Mouse (Mus musculus): Measurements from ENCODE around the gene Stat5b.
"Not testable (repeated sequence)": the region's sequence is repeated elsewhere in the genome, so short reads cannot be mapped to it uniquely, and the experiment has no call there.

Gene Stat5b

DNA sequence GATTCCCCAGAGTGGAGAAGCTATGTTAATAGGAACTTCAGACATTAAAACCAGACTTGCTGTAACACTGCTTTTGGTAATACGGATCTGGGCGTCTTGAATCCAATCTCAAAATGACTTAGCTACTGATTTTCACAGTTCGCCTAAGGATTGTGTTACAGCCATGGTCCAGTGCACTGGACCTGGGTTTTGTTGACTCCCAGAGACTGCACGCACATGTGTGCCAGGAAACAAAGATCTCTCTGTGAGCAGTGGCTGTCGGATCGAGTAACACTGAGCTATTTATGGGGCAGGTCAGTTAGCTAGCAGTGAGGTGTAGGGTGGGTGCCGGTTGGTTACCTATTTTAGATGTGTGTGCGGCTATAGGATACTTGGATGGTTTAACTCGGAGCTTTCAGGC is 40.0 kb downstream of the Stat5b start:
- DNase-seq (ENCODE audit: low spot score) = no peak

DNA sequence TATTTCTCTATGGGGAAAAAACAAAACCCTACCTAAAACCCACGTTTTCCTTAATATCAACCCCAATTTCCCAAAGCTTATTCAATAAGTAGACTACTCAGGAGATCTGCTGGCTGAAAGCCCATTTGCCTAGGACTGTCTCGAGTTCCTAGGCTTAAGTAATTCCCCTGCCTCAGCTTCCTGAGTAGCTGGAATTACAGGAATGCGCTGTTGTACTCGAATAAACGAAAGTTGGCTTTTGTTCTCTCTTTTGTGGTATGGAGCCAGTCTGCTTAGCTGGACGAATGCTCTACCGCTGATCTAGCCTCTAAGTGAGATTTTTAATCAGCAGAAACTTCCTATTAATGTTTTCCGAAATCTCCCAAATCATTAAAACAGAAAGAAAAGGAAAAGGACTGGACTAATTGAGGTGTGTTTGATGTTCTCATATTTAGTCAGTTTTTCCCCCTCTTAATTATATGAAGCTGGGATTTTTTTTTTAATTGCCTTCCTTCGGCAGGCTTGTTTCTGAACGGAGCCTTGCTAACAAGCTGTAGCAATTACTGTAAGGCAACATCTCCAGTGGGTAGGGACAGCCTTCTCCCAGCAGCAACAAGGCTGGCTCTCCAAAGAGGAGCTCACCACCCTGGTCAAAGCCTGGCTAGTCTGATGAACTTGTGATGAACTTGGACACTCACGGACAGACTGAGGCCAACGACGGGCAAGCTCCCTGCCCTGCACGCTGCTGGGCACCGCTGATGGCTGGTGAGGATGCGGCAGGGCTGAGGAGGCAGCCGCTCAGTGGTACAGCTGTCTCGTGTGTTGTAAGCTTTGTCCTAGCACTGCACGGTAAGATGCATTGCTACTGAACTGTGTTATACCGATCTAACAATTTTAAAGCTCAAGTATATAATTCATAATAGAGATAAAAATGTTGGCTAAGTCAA is 43.9 kb downstream of the Stat5b start:
- no peak for DNase-seq (ENCODE audit: low spot score)

DNA sequence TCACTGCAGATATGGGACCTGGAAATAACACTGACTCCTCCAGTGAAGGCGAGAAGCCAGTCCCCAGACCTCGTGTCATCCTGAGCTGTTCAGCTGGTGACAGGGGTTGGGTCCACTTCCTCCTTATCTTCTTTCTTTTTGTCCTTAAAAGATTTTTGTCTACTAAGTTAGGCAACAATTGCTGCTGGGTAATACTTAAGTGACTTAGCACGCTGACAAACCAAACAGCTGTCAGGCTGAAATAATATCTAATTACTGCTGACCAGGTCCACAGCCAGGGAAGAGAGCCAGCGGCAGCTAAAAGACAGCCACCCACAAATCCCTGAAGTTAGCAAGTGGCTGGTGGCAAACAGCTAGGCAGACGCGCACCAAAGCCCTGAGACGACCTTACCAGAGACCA is 45.0 kb downstream of the Stat5b start:
- DNase-seq (ENCODE audit: low spot score) = peak; percentile 39

DNA sequence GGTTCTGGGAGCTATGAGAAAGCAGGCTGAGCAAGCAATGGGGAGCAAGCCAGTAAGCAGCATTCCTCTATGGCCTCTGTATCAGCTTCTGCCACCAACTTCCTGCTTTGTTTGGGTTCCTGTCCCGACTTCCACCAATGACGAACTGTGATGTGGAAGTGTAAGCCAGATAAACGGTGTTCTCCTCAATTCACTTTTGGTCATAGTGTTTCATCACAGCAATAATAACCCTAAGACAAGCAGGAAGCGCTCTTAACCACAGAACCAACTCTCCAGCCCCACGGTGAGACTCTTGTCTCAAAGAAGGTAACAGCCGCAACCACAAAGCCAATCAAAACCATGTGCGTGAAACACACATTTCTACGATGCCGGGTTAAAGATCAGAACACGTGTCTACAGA is 46.1 kb downstream of the Stat5b start:
- DNase-seq (ENCODE audit: low spot score) = no peak

DNA sequence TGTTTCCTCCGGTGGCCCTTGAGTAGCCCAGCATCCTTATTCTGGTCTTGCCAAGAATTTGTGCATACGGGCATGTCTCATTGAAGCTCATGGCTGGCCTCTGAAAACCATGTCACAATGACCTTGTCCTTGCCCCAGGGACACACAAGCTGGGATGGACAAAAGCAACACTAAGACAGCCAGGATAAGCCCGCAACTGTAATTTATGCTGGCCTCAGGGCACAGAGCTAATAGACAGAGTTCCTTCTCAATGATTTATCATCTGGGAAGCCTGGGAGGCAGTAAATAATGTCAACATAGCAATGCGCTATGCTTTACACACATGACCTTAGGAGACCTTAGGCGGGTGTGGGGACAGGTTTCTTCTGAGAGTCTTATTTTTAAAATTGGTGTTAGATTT is 51.1 kb downstream of the Stat5b start:
- DNase-seq (ENCODE audit: low spot score) = no peak

DNA sequence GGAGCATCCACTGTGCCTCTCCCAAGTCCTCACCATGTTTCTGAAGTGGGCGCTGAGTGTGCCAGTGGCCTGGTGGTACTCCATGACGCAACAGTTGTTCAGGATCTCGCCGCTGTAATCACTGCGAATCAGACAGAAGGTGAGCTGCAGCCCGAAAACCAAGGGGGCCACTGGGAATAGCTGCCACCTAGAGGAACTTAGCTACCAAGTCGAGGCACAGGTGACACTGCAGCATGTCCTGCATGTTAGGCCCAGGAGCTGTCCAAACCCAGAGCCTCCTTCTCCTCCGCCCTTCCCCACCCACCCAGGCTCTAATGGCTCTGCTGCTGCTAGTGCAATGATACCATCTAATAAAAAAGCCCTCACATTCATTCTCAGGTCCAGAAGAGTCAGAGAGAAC is 53.9 kb downstream of the Stat5b start:
- no peak for DNase-seq (ENCODE audit: low spot score)

DNA sequence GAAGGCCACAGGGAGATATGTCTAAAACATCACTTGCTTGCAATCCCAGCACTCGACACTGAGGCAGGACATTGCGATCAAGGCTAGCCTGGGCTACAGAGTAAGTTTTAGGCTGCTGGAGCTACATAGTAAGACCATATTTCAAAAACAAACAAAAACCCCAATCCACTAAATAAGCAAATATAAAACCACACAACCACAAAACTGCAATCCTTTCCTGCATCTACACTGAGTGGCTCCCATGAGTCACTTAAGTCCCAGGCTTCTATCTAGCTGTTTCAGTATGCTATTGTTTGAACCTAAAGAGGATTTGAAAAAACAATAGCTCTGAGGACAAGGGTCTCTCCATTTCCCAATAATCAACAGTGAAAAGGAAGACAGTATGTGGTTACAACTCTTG is 55.1 kb downstream of the Stat5b start:
- no peak for DNase-seq (ENCODE audit: low spot score)

DNA sequence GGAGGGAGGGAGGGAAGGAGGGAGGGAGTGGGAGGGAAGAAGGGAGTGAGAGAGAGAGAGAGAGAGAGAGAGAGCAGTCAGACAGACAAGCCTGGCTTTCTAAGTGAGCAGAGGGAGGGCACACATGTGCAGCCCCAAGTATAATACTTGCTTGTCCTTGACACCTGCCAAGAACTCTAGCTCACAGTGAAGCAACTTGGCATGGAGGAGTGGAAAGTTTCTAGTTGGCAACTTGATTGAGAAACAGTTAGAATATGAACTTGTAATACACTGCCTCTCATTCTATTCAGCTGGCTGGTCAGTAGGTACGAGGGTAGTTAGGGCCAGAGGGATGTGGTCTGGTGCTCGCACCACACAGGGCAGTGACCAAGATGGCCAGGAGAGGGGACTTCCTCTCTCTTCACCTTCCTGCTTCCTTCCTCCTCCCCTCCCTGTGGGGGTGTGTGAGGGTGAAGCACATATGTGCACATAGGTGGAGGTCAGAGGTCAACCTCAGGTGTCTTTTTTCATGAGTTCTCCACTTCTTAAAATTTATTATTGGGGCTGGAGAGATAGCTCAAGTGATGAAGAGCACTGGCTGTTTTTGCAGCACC is 59.0 kb downstream of the Stat5b start:
- DNase-seq (ENCODE audit: low spot score) = no peak

DNA sequence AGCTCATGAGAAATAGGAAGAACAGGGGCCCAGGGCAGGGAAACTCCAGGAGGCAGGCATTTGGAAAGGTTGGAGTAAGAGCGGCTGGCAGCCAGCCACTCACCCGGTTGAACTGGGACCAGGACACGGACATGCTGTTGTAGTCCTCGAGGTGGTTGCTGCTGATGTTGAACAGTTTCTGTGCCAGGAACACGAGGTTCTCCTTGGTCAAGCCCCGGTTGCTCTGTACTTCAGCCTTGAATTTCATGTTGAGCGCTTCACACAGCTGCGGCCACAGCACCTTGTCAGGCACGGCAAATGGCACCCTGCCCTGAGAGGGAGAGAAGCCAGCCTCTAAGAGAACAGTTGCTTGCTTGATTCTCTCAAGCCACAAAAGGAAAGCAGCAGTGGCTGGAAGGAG is 59.9 kb downstream of the Stat5b start:
- DNase-seq (ENCODE audit: low spot score) = not testable (repeated sequence)

DNA sequence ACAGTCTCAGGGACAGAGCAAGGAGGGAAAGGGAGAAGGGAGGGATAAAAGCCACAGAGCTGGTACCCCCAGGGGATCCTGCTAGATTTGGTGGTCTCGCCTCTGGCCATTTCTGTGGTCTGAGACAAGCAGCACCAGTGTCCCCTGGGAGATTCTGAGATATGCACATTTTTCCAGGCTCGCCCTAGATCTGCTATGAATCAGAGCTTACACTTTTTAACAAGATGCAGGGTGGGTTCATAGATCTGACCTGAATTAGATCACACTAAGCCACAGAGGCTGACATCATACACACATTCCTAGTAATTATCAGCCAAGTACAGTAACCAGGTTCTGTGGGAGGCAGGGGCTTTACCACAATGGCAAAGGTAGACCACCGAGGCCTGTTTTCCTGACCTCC is 60.8 kb downstream of the Stat5b start:
- no peak for DNase-seq (ENCODE audit: low spot score)

DNA sequence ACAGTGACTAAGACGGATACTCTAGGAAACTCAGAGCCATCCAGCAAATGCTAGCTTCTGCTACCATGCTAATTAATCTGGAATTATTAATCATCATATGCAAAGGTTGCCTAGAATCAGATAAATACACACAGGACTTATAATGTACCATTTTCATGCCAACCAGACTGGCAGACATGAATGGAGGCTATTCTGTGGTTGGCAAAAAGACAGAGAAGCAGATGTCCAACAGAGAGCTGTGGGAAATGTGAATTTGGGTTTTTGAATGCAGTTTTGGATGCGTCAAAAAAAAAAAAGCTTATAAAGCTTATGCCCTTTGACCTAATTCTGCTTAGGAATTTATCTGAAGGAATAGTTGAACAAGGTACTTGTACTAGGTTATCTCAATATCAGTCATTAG is 64.8 kb downstream of the Stat5b start:
- DNase-seq (ENCODE audit: low spot score) = no peak

DNA sequence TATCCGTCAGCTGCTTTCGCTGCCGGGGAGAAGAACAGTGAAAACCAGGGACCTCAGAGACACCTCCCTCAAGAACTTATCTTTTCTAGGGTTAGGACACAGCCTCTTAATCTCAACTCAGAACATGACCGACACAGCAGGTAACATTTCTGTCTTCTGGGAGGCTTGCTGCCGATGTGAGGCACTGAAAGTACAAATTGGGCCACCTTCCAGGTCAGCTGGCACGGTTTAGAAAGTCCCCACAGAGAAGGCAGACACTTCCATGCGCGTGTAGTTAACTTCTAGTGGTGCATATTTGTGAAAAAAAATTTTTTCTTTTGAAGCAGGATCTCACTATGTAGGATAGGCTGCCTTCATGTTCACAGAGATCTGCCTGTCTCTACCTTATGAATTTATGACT is 66.2 kb downstream of the Stat5b start:
- no peak for DNase-seq (ENCODE audit: low spot score)

DNA sequence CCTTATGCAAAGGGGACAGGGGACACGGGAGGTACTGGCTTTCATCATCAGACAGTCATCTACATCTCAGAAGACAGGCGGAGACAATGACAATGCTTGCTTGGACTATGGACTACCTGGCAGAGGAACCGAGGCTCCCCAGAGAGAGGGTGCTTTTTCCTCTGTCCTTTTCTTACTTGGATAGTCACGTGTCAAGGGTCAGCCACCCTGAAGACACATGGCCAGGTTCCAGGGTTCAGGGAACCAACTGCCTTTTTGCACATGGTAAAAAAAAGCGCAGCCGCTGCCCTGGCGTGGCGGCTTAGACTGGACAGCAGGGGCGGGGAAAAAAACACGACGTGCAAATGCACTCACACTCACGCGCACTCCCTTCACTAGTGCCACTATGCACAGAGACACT is 68.0 kb downstream of the Stat5b start:
- DNase-seq (ENCODE audit: low spot score) = no peak

DNA sequence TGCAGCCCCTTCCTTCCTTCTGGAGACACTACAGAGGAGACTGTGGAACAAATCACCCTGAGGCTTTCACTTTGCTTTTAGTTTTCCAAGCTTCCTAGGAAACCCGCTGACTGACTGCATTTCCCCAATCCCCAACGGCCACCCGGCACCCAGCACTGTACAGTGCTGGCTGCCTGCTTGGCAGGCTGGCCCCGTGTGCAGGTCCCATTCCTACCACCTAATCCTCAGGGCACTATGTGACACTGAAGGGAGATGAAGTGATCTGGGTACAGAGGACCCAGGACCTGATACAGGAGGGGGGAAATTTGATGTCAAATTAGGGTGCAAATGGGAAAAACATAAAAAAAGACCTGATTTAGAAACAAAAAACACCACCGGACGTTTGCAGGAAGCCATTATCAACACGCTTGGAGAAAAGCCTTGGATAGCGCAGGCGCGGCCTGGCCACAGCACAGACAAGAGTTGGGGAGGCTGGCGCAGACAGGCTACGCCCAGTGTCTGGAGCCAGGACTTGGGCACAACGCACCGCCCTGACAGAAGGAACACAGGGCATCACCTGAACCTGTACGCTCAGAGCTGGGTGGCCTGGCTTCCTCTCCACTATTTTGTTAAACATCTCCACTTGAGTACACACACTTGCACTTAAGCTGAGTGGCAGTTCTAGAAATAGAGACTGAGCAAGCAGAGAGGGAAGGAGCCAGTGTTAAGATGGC is 68.6 kb downstream of the Stat5b start:
- no peak for DNase-seq (ENCODE audit: low spot score)

DNA sequence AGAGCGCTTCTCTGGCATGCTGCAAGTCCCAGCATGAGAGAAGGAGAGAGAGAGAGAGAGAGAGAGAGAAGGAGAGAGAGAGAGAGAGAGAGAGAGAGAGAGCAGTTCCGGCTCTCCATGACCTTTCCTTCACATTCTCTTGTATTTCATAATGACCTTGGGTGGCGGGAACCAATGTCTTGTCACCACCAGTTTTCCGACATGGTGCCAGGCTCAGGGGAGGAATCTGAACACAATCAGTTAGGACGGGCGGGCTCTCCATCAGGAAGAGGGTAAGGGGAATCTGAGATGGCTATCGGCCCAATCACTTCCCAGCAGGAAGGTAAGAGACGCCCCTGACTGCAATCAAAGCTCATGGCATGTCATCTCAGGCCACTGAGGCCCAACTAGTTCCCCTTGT is 70.3 kb downstream of the Stat5b start:
- DNase-seq (ENCODE audit: low spot score) = no peak

DNA sequence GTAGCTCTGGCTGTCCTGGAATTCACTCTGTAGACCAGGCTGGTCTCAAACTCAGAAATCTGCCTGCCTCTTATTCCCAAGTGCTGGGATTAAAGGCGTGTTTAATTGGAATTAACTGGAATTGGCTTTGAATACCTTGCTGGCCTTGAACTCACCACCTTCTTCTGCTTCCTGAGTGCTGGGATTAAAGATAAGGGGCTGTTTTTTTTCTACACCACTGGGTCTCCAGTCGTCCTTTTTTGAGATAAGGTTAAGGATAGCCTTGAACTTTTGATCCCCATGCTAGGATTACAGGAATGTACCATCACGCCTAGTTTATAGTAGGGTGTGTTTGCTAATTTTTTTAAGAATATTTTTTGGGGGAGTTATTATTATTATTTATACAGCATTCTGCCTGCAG is 72.5 kb downstream of the Stat5b start:
- no peak for DNase-seq (ENCODE audit: low spot score)

DNA sequence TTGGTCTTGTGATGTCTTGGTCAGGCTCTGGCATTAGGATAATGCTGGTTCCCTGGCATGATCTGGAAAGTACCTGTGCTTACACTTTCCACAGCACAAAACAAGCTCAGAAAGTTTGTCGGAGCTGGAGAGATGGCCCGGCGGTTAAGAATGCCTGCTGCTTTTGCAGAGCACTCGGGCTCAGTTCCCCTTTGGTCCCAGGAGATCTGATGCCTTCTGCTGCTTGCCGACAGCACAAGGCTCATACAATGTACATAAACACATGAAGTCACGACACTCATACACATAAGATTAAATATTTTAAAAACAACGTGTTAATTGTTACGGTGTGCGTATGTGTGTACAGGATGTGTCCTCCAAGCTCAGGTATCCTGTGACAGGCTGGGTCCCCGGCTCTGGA is 74.6 kb downstream of the Stat5b start:
- DNase-seq (ENCODE audit: low spot score) = no peak

DNA sequence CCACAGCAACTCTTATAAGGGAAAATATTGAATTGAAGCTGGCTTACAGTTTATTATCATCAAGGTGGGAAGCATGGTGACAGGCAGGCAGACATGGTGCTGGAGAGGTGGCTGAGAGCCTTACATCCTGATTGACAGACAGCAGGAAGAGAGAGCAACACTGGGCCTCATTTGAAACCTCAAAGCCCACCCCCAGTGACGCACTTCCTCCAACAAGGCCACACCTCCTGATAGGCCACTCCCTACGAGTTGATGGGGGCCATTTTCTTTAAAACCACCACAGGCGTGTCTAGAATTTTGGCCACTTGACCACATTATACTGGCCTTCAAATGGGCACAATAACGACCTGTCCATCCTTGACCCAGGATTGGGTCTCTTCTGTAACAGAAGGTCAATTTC is 76.3 kb downstream of the Stat5b start:
- DNase-seq (ENCODE audit: low spot score) = no peak

DNA sequence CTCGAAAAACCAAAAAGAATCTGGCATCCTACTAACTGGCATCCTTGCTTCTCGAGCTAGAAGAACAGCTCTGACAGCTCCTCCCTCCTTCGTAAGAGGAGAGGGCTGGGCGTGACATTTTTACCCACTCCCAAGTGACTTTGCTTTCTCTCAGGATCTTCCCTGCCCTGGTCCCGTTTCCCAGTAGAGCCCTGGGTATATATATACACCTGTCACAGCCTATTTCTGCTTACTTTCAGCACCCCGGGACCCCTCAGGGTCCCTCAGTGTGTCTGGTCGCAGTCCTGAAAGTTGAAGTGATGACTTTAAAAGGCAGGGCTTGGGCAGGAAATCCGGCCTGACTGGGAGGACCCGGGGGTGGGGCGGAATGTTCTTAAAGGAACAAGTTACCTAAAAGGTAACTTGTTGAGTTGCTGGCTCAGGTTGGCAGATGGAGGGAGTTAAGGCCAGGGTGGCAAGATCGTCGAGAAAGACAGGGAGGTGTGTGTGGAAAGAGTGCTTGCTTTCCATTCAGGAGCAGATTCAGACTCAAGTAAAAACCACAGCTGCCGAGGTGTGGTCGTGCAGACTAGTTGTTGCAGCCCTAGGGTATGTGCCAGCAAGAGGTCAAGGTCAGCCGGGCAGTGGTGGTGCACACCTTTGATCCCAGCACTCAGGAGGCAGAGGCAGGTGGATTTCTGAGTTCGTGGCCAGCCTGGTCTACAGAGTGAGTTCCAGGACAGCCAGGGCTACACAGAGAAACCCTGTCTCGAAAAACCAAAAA is 79.7 kb downstream of the Stat5b start, which contains the start of gene Ghdc:
TSS of gene Ghdc (minus strand) at position 312 of the 763 bp plus-strand sequence.
- peak; percentile 76 for DNase-seq (ENCODE audit: low spot score)

DNA sequence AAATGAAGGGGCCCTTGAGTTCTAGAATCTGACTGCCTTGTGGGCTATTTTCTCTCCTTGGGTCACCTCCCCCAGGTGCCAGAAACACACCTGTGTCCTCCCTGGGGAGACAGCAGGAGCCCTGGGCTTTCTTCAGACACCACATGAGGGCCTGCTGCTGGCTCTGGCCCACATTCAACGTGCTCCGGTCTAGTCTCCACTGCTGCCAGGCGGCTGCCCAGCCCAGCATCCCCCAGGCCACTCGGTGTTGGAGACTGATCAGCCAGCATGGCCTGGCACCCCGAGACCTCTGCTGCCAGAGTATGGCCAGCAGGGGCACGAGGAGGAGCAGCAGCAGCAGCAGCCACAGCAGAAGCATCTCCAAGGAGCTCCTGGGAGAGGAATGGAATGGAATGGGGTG is 80.5 kb downstream of the Stat5b start:
- peak; percentile 56 for DNase-seq (ENCODE audit: low spot score)

DNA sequence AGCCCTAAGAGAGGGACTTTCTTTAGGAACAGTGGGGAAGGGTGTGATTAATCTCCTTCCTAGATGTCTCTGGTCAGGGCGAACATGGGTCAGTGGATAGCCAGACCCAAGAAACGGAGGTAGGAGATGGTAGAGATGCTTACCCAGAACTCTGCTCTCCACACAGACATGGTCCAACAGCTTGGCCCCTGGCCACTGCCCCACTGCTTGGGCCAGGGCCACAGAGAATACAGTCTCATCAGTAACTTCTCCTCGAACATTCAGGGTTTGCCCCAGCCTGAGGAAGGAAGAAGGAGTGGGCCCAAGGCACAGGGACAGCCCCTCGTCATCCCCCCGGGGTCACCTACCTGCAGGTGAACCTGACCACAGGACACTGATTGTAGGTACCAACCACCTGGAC is 82.7 kb downstream of the Stat5b start:
- no peak for DNase-seq (ENCODE audit: low spot score)

DNA sequence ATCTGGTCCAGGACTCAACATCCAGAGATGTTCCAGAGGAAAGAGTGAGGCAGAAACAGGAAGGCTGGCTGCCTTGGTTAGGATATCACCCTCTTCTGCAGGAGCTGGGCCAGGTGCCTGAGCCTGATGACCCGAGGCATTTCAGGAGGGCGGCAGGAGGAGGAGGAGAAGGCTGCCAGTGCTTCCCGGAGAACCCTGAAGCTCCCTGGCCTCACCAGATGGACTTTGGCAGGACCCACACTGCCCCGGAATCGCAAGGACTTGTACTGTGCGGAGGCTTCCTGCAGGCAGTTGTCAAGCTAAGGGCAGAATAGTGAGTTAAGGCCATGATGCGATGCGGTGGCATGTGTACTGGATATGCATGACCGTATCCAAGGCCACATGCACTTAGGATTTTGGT is 83.8 kb downstream of the Stat5b start:
- no peak for DNase-seq (ENCODE audit: low spot score)

Data from MN1 (cell line).